Mouse (Mus musculus) liver, adult 2 months (tissue): ENCODE results near the gene Rapgef2.

Experiments
- CTCF ChIP-seq: fragments of 200-500 bp; IDR thresholded peaks from 2 replicates; pipeline ENCODE4 v1.5.1; 2011; ENCODE audit warnings: low read depth, low read length, control low read depth
- POLR2A ChIP-seq: fragments of 200-500 bp; IDR thresholded peaks from 2 replicates; pipeline ENCODE4 v1.6.1; 2011; ENCODE audit warnings: low read length, control low read depth; ENCODE audit not compliant: insufficient read depth; ENCODE audit errors: extremely low read depth

- TF ChIP-seq CTCF = peak; percentile 26; the same call in 1 of the 2 replicates
- TF ChIP-seq POLR2A = no peak
Measured at GRCm38 (mm10) chr3:79205112-79205511, 81.2 kb downstream of the Rapgef2 start.
